Mouse (Mus musculus): ENCODE results near the gene Akap13.
"Not testable (repeated sequence)": the region's sequence is repeated elsewhere in the genome, so short reads cannot be mapped to it uniquely, and the experiment has no call there.

Gene Akap13

GRCm38 (mm10) chr7:75745969-75746368 is 290.6 kb downstream of the Akap13 start:
- not testable (repeated sequence) for ATAC-seq (ENCODE audit: insufficient number of reproducible peaks, low FRiP score, low TSS enrichment)

- no peak for ATAC-seq (ENCODE audit: insufficient number of reproducible peaks, low FRiP score, low TSS enrichment)
These were observed 295.2 kb downstream of the Akap13 start for GRCm38 (mm10) chr7:75750581-75750980.

- no peak for ATAC-seq (ENCODE audit: insufficient number of reproducible peaks, low FRiP score, low TSS enrichment)
These were observed 295.9 kb downstream of the Akap13 start for GRCm38 (mm10) chr7:75751161-75751803.

GRCm38 (mm10) chr7:75752442-75753191 is 297.3 kb downstream of the Akap13 start:
- ATAC-seq (ENCODE audit: insufficient number of reproducible peaks, low FRiP score, low TSS enrichment) = no peak

- no peak for ATAC-seq (ENCODE audit: insufficient number of reproducible peaks, low FRiP score, low TSS enrichment)
These were observed 298.0 kb downstream of the Akap13 start for GRCm38 (mm10) chr7:75753192-75753783.

- no peak for ATAC-seq (ENCODE audit: insufficient number of reproducible peaks, low FRiP score, low TSS enrichment)
These were observed 299.5 kb downstream of the Akap13 start for GRCm38 (mm10) chr7:75754587-75755499.

GRCm38 (mm10) chr7:75755861-75756449 is 300.6 kb downstream of the Akap13 start:
- ATAC-seq (ENCODE audit: insufficient number of reproducible peaks, low FRiP score, low TSS enrichment) = 0 out of 2 replicates have a peak, but pooled peaks have one; percentile 40

- no peak for ATAC-seq (ENCODE audit: insufficient number of reproducible peaks, low FRiP score, low TSS enrichment)
These were observed 304.7 kb downstream of the Akap13 start for GRCm38 (mm10) chr7:75759992-75760514.

- ATAC-seq (ENCODE audit: insufficient number of reproducible peaks, low FRiP score, low TSS enrichment) = not testable (repeated sequence)
These were observed 305.5 kb downstream of the Akap13 start for GRCm38 (mm10) chr7:75760661-75761319.

GRCm38 (mm10) chr7:75762225-75762624 is 306.9 kb downstream of the Akap13 start:
- not testable (repeated sequence) for ATAC-seq (ENCODE audit: insufficient number of reproducible peaks, low FRiP score, low TSS enrichment)

- 0 out of 2 replicates have a peak, but pooled peaks have one; percentile 27 for ATAC-seq (ENCODE audit: insufficient number of reproducible peaks, low FRiP score, low TSS enrichment)
These were observed 311.9 kb downstream of the Akap13 start for GRCm38 (mm10) chr7:75767080-75767769.

GRCm38 (mm10) chr7:75768169-75768568 is 312.8 kb downstream of the Akap13 start:
- ATAC-seq (ENCODE audit: insufficient number of reproducible peaks, low FRiP score, low TSS enrichment) = no peak

- ATAC-seq (ENCODE audit: insufficient number of reproducible peaks, low FRiP score, low TSS enrichment) = no peak
These were observed 314.6 kb downstream of the Akap13 start for GRCm38 (mm10) chr7:75769909-75770308.

- not testable (repeated sequence) for ATAC-seq (ENCODE audit: insufficient number of reproducible peaks, low FRiP score, low TSS enrichment)
These were observed 319.1 kb downstream of the Akap13 start for GRCm38 (mm10) chr7:75774095-75775078.

GRCm38 (mm10) chr7:75778053-75778452 is 322.7 kb downstream of the Akap13 start:
- no peak for ATAC-seq (ENCODE audit: insufficient number of reproducible peaks, low FRiP score, low TSS enrichment)

- no peak for ATAC-seq (ENCODE audit: insufficient number of reproducible peaks, low FRiP score, low TSS enrichment)
These were observed 325.5 kb downstream of the Akap13 start for GRCm38 (mm10) chr7:75780812-75781211.

- ATAC-seq (ENCODE audit: insufficient number of reproducible peaks, low FRiP score, low TSS enrichment) = no peak
These were observed 326.1 kb downstream of the Akap13 start for GRCm38 (mm10) chr7:75781298-75781947.
